Mouse (Mus musculus) stomach, postnatal 0 days (tissue): ENCODE data around the gene Disp2. TPM values are rescaled to one million over a fixed set of nuclear protein-coding genes. Genes with fewer than 3 reads are reported as not detected.

Experiments used
- ATAC-seq: fragments of 200-750 bp; cut with Nextera tagmentation; 2 replicates; pipeline ENCODE4 v1.8.0; 2017; ENCODE audit not compliant: low FRiP score, low TSS enrichment
- DNase-seq: peaks from one replicate; pipeline ENCODE4 v3.0.0-alpha.2; 2016; ENCODE audit warnings: low spot score
- H3K27ac ChIP-seq: fragments of 300-500 bp; sonication (generic); replicated peaks from 2 replicates; pipeline ENCODE4 v1.5.1; 2014; ENCODE audit warnings: mild to moderate bottlenecking, control low read depth
- H3K27me3 ChIP-seq: fragments of 300-500 bp; sonication (generic); 2 replicates; pipeline ENCODE4 v1.6.1; 2014; ENCODE audit warnings: low read length; ENCODE audit not compliant: control insufficient read depth, insufficient read depth
- H3K36me3 ChIP-seq: fragments of 300-500 bp; sonication (generic); 2 replicates; pipeline ENCODE4 v1.6.1; 2014; ENCODE audit warnings: low read length, mixed read lengths; ENCODE audit not compliant: control insufficient read depth, insufficient read depth
- H3K4me1 ChIP-seq: fragments of 300-500 bp; sonication (generic); replicated peaks from 2 replicates; pipeline ENCODE4 v1.6.1; 2014; ENCODE audit warnings: antibody characterized with exemption; ENCODE audit not compliant: control insufficient read depth, insufficient read depth
- H3K4me2 ChIP-seq: fragments of 300-500 bp; sonication (generic); replicated peaks from 2 replicates; pipeline ENCODE4 v1.6.1; 2014; ENCODE audit warnings: low read depth, mild to moderate bottlenecking, control low read depth, moderate library complexity
- H3K4me3 ChIP-seq: fragments of 300-500 bp; sonication (generic); 2 replicates; pipeline ENCODE4 v1.5.1; 2014; ENCODE audit warnings: low read depth, low read length, control low read depth
- H3K9ac ChIP-seq: fragments of 300-500 bp; sonication (generic); 2 replicates; pipeline ENCODE4 v1.6.1; 2014; ENCODE audit warnings: mild to moderate bottlenecking, low read length, control low read depth, mixed read lengths
- H3K9me3 ChIP-seq: fragments of 300-500 bp; sonication (generic); 2 replicates; pipeline ENCODE4 v1.6.1; 2016; ENCODE audit warnings: low read length; ENCODE audit not compliant: control insufficient read depth
- CTCF ChIP-seq: IDR thresholded peaks from 2 replicates; pipeline ENCODE4 v1.5.1; 2016; ENCODE audit warnings: antibody characterized with exemption, low read depth, mild to moderate bottlenecking, moderate library complexity
- EP300 ChIP-seq: optimal IDR thresholded peaks from 2 replicates; pipeline ENCODE3; 2016; ENCODE audit warnings: antibody characterized with exemption
- WGBS: fragments of 180-500 bp; shearing (Covaris S2); extraction: QIAGEN DNeasy Blood & Tissue Kit; methylation state at CpG from one replicate; pipeline ENCODE4 v1.1.7; 2014; 5-methylcytosine and 5-hydroxymethylcytosine counted together
- polyA plus RNA-seq: library from polyadenylated mRNA; unstranded; fragments of >200 nt; fragmentation: Nextera tagmentation; extraction: Ambion mirVana; gene quantifications from 2 replicates; pipeline ENCODE4 v1.2.1, GENCODE M21; 2015

Gene Disp2
- polyA plus RNA-seq, 1 experiment from 2014 or later, result 1.1 TPM

DNA sequence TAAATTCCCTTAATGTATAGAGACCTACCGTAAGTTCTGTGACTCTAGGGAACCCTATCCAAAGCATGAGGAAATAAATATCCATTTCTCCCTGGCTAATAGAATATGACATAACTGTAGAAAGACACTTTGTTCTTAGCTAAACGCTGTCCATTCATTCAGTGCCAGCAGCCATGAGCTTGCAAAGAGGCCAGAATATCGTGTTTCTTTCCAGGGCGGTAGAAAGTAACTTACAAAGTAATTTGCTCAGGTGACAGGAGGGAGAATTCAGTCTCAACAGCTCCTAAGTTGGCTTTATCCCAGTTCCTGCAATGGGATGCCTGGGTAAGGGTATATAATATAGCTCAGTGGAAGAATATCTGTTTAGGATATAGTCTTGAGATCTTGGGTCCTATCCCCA, 44.9 kb downstream of the Disp2 start:
- no peak for ATAC-seq
- 94% methylated on average over 4 of the region's 4 CpGs for WGBS
- H3K4me3 ChIP-seq, result no peak overlapping the region
- no peak overlapping the region for H3K9ac ChIP-seq
- H3K4me2 ChIP-seq, result no peak overlapping the region
- DNase-seq, result no peak
- H3K36me3 ChIP-seq, result peaks cover 11% of the 10 kb centered on the region; the same call in 1 of the 2 replicates
- H3K4me1 ChIP-seq, result no peaks in the 10 kb centered on the region
- no peak for TF ChIP-seq EP300
- TF ChIP-seq CTCF, result no peak
- no peaks in the 10 kb centered on the region for H3K9me3 ChIP-seq
- H3K27ac ChIP-seq, result no peak overlapping the region
- no peaks in the 10 kb centered on the region for H3K27me3 ChIP-seq

DNA sequence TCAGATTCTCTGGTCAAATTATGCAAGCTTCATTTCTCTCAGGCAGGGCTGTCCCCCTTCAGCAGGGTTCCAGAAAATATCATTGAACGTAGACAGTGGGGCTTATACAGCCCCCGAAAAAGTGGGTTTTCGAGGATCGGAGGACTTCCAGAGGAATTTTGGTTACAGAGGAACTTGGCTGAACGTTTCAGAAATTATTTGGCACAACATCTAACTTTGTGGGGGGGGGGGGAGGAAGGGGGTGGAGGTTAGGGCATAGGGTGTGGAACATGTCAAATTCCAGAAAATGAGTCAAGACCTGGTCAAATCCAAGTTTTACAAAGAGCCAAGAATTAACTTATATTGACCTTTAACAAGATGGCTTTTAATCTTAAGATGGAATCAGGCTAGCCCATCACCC, 49.6 kb downstream of the Disp2 start:
- Histone ChIP-seq H3K27me3 (no peaks in the 10 kb centered on the region), H3K36me3 (peaks cover 9% of the 10 kb centered on the region; the same call in 1 of the 2 replicates), H3K4me1 (no peaks in the 10 kb centered on the region), H3K9me3 (no peaks in the 10 kb centered on the region), H3K9ac (no peak overlapping the region), H3K27ac (no peak overlapping the region), H3K4me3 (no peak overlapping the region), H3K4me2 (no peak overlapping the region)
- DNase-seq (no peak), ATAC-seq (no peak)
- 70% methylated on average over 5 of the region's 5 CpGs for WGBS
- no peak for TF ChIP-seq EP300
- TF ChIP-seq CTCF, result no peak

DNA sequence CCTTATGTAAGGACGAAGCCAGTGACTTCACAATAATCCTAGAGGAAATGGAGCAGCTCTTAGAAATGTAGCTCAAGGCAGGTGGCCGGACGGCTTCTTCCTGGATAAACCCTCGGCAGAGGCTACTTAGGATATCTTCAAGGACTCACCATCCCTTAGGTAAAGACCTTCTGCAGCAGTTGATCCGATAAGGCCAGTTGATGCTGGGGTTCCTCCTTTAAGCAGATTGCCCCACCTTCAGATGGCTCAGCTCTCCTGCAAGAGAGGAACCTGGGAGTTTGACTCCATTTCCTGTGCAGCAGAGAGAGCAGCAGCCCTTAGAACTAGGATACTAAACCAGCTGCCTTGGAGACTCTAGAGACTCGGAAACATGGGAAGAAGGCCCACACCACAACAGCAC, 54.5 kb downstream of the Disp2 start:
- no peak overlapping the region for H3K9ac ChIP-seq
- no peak overlapping the region for H3K27ac ChIP-seq
- H3K9me3 ChIP-seq, result no peaks in the 10 kb centered on the region
- no peaks in the 10 kb centered on the region for H3K4me1 ChIP-seq
- H3K4me2 ChIP-seq, result no peak overlapping the region
- no peaks in the 10 kb centered on the region for H3K36me3 ChIP-seq
- no peak overlapping the region for H3K4me3 ChIP-seq
- TF ChIP-seq CTCF (no peak), EP300 (no peak)
- 86% methylated on average over 6 of the region's 6 CpGs for WGBS
- no peaks in the 10 kb centered on the region for H3K27me3 ChIP-seq
- no peak for DNase-seq
- no peak for ATAC-seq

DNA sequence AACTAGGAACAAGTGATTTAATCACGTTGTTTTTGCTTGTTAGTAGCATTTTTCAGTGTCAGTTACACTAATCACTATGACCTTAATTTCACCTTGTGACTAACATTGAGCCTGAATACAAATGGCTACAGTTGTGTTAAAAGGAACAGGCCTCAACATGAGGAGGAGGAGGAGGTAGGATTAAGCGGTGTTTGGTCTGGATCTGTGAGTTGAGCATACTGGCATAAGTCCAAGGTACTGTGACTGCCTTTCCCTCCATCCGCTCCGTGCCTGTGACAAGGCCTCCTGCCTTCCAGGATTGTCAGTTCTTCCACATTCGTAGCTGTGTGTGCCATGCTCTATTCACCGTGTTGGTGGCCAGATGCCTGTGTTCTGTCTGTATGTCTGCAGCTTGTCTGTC, 55.6 kb downstream of the Disp2 start:
- TF ChIP-seq CTCF, result no peak
- TF ChIP-seq EP300, result no peak
- no peak overlapping the region for H3K27ac ChIP-seq
- H3K4me1 ChIP-seq, result no peaks in the 10 kb centered on the region
- WGBS, result 43% methylated on average over 6 of the region's 6 CpGs
- H3K4me2 ChIP-seq, result no peak overlapping the region
- no peak overlapping the region for H3K4me3 ChIP-seq
- DNase-seq (no peak), ATAC-seq (peak; percentile 64; the same call in 1 of the 2 replicates)
- no peaks in the 10 kb centered on the region for H3K9me3 ChIP-seq
- H3K27me3 ChIP-seq, result no peaks in the 10 kb centered on the region
- H3K9ac ChIP-seq, result no peak overlapping the region
- H3K36me3 ChIP-seq, result no peaks in the 10 kb centered on the region

DNA sequence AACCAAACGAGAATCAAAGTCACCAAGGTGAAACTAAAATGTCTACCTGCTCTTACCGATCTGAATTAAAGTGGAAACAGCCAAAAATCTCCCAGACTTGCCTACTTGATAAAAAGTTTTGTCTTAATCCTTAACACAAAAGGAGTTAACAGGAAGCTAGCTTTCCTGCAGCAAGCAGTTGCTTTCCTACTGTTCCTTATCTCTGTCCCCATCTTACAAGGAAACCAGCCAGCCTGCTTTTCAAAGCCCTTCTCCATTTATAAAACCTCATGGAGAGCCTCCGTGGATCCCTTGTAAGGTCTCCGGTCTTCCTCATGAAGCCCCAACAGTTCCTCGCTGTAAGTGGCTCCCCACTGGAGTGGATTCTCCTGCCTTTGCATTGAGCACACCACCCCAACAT, 58.8 kb downstream of the Disp2 start:
- no peak for TF ChIP-seq EP300
- TF ChIP-seq CTCF, result no peak
- DNase-seq, result no peak
- H3K4me3 ChIP-seq, result no peak overlapping the region
- no peak for ATAC-seq
- no peaks in the 10 kb centered on the region for H3K27me3 ChIP-seq
- no peaks in the 10 kb centered on the region for H3K4me1 ChIP-seq
- no peak overlapping the region for H3K4me2 ChIP-seq
- H3K9me3 ChIP-seq, result no peaks in the 10 kb centered on the region
- no peak overlapping the region for H3K27ac ChIP-seq
- WGBS, result 33% methylated on average over 5 of the region's 5 CpGs
- no peaks in the 10 kb centered on the region for H3K36me3 ChIP-seq
- no peak overlapping the region for H3K9ac ChIP-seq

DNA sequence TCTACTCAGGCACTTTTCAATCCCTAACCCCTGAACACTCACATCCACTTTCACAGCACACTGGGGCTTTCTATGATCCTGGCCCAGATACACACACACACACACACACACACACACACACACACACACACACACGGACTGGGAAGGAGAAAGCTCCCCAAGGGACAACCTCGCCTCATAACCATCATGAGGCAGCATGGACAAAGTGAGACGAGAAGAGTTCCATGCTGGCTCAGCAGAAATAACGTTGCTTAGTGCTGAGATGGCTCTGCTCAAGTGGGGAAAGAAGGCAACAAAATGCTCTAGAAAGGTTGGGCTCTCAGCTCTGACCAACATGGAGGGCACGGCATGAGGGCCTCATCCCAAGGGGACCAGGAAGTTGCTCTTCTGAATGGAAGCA, 61.7 kb downstream of the Disp2 start:
- Histone ChIP-seq H3K4me3 (no peak overlapping the region), H3K9me3 (no peaks in the 10 kb centered on the region), H3K9ac (no peak overlapping the region), H3K36me3 (no peaks in the 10 kb centered on the region), H3K27ac (no peak overlapping the region), H3K27me3 (no peaks in the 10 kb centered on the region), H3K4me1 (no peaks in the 10 kb centered on the region), H3K4me2 (no peak overlapping the region)
- DNase-seq, result no peak
- ATAC-seq, result no peak
- TF ChIP-seq CTCF (no peak), EP300 (no peak)
- WGBS, result 71% methylated on average over 5 of the region's 5 CpGs
